Mouse (Mus musculus): ENCODE data around the gene Cep126.

The Cep126 gene

DNA sequence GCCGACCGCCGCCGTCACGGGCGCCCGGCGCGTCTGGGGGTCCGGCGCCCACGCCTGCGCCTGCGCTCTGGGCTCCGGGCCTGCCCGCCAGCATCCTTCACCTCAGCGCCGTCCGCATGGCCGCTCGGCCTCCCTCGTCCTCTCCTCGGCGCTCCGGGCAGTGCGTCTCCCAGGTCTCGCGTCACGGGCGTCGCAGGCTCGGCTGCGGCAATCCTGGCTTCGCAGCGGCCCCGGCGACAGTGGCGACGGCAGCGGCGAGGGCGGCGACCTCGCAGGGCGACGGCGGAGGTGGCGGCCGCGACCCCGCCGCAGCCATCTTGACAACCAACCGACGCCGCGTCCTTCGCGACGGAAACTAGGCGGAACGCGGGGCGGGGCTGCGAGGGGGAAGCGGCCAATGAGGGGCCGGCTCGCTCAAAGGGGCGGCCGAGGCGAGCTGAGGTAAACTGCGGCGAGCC is at the start of gene Cep126:
Gene Cep126 (minus strand): TSS at position 178 of the 458 bp plus-strand sequence.
- peak; percentile 83 for DNase-seq

DNA sequence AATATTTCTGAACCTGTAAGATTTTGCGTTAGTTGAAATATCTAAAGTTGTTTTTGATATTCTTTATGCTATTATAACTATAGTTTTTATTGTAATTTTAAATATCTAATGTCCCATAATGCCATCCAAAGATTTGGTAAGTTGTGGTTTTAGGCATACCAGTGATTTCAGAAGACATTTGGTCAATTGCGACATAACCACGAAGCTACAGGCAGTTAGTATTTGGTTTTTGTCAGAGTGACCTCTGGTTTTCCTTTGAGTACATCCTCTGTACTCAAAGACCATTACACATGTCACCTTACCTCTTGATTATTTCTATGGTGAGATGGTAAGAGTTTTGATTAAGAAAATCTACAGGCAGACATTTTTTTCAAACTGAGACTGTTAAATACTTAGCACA is 45.5 kb upstream of the Cep126 start:
- no peak for DNase-seq

DNA sequence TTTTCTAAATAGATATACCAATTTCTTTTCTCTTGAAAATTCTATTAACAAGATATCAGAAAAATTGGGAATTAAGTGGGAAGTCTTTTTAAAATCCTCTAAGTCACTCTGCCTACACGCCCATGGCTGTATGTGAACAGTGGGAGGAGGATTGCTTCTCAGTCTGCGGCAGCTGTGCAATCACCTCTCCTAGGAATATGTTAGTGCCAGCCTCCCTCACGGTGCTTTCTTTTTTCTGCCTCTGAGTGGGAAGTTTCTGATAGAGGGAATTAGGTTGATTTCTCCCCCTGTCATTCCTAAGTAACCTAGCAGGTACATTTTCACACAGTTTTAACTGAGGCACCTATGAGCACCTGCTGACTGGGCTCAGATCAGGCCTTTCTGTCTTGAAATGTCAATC is 43.0 kb upstream of the Cep126 start:
- no peak for DNase-seq

GRCm38 (mm10) chr9:8157011-8157410 is 22.9 kb upstream of the Cep126 start:
- DNase-seq = no peak

- no peak for DNase-seq
Observed at GRCm38 (mm10) chr9:8139501-8139900, 5.4 kb upstream of the Cep126 start.

DNA sequence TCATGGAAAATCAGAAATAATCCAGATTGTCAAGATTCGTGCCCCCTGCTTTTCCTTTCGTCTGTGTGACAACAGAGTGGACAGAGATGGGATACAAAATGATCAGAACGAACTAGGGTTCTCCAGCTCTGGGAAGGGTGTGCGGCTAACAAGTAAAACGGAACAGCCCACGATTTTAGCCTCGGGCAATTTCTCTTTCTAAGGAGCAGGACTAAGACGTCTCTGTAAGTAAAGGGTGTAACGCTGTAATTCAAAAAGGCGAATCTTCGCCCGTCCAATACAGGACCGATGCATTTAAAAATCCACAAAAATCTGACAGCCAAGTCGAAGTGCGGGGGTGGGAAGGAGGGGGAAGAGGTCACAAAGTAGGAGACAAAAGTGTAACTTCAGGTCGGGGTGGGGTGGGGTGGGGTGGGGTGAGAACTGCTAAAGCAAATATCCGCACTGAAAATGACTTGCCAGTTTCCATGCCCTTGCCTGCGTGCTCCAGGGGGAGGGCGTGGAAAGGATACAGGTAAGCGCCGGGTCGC is 443 bp downstream of the Cep126 start:
- no peak for DNase-seq

DNA sequence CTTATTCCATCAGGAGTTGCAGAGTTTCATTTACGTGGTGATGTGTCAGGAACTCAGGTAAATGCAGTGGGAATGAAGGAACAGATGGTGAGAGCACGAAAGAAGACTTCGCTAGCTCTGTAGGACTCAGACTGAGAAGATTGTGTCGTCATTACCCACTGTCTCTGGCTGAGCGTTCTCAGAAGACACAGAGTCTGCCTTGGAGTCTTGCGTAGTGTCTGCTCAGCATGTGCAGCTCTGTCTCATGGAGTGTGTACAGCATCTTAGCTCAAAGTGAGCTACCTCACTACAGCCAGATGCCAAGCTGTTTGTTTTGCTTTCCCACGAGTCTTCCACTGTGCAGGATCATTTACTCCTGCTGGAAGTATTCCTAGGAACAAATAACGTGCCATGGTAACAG is 10.6 kb downstream of the Cep126 start:
- no peak for DNase-seq

- no peak for DNase-seq
Observed at GRCm38 (mm10) chr9:8114516-8114915, 19.6 kb downstream of the Cep126 start.

DNA sequence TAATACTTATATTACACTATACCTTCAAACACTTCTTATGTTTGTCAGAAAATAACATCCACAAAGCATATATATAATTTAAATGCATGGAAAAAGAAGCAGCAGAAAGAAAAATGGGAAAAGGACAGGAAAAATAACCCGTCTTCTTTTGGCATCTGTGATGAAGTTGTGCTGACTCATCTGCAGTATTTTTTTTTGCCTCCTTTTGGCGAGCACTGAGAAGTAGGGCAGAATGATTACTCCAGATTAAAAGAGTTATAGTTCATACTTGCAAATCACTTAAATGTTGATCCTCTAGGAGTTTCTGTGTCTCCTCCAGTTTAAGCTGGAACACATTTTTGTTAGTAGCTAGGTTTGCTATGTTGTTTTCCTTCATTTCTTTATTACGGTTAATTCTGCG is 31.0 kb downstream of the Cep126 start:
- DNase-seq = no peak

DNA sequence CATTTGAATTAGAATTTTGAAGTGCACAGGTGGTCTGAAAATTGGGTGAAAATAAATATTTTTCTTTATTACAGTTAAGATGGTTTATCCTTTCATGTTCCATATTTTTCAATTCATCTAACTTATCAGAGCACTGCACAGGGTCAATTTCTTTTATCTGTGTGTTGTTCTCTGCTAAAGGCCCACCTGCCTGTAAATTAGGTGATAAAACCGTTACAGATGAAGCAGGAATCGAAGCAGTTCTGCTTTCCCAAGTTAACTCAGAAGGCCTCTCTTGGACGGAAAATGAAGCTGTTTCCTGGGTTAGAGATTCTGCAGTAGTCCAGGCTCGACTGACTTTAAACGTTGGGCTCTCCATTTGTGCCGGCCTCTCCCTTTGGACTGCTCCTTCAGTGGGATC is 33.1 kb downstream of the Cep126 start:
- no peak for DNase-seq

DNA sequence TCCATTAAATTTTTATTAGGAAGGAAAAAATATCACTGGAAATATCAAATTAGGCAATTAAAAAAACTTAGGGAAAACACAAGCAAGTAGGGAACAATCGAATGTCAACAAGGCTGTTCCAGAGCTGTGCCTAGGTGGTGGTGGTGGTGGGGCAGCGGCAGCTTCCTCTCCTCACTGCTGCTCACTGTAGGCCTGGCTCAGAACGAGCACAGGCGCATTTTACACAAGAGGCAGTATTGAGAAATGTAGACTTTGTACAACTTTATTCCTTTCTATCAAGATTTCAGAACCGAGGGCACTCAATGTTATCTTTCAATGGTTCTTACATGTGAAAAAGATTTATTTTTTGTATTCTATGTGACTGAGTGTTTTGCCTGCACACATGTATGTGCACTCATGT is 55.2 kb downstream of the Cep126 start:
- DNase-seq = no peak

- DNase-seq = peak; percentile 12
Observed at GRCm38 (mm10) chr9:8074345-8074744, 59.7 kb downstream of the Cep126 start.

DNA sequence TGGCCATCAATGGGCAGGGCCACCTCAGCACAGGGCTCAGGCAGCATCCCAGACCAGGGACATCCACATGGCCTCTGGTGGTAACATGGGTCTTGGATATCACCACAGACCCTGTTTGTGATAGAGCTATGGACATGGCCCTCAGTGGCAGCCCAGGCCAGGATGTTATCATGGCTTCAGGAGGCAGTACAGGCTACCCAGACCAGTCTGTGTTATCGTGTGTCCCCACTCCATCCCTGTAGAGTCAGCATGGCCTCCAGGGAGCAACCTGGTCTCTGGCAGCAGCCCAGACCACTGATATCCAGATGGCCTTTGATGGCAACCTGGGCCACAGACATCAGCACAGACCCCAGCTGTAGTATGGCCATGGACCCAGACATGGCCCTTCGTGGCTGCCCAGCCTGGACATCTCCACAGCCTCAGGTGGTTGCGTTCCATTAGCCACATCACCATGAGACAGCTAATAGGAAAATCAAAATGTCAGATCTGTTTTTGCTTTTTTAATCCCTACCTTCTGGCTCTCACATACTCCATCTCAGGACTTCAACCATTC is 60.8 kb downstream of the Cep126 start:
- no peak for DNase-seq

DNA sequence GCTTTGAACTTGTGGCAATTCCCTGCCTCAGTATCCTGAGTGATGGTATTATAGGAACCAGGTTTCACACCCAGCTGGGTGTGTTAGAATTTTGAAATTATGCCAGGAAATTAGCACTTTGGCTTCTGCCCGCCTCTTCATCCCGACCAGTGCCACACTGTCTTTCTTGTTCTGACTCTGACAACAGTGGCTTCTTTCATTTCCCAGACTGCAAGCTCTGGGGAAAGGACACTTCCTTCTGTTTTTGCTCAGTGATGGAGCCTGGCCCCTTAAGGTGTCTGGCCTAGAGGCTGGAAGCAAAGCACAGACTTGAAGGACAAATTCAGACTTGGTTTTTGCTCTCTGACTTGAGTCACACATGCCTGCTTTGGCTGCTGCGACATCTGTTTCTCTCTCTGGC is 74.5 kb downstream of the Cep126 start:
- no peak for DNase-seq

DNA sequence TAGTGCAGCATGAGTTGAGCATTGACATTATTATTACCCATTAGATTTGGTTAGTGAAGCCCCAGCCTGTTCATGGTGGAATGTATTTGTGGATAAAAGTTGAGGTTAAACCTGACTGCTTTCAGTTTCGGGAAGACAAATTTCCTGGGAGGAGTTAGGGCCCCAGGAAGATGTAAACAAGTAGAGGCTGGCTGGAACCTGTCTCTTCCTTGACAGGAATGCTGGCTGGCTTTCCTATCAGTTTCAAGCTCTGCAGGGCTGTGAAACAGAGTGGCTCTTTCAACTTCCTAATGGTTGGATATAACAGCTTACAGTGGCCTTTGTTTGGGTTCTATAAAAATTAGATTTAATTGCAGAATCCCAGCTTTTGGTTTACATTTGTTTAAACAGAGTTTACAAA is 79.3 kb downstream of the Cep126 start:
- DNase-seq = no peak

DNA sequence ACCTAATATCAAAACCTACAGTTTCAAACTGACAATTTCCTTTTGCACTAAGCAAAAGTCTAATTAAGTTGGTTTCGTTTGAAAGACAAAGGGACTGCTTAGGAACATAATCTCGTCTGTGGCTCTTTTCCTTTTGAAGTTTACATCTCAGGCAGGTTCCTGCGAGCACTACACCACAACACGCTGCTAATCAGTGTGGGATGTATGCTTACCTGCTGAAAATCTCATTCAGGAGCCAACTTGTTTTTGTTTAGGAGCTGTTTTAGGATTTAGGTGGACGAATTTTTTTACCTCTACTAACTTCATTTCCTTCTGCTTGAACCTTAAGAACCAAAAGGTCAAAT is 91.1 kb downstream of the Cep126 start:
- no peak for DNase-seq

DNA sequence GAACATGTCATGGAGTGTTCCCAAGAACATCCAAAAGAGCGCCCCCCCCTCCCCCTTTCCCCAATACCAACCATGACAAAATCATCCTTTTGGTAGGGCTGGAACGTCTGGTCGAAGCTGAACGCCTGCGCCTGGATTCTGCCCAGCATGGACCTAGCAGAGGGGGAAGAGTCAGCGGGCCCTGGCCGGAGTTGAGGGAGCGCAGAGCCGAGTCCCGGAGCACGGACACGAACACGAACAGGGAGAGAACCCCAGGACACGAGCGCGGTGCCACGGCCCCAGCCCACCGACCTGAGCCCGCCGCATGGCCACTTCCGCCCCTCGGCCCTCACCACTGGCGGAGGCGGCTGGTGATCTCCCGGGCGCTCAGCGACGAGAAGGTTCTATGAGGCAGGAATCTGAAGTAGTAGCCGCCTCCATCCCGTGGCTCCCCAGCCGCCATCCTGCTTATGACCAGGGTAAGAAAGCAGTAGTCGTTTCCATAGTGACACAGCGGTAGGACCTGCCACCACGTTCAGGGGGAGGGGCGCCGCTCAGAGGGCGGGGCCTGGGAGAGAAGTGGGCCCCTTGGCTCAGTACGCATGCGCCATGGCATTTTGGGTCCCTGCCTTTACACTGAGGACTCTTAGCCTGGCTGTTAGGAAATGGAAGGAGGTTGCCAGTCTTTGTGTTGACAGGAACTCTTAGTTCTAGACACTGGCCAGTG is 91.6 kb downstream of the Cep126 start, which contains the start of gene Cfap300:
Gene Cfap300 (minus strand): TSS at position 486 of the 706 bp plus-strand sequence.
- peak; percentile 96 for DNase-seq

GRCm38 (mm10) chr9:8035546-8035945 is 98.5 kb downstream of the Cep126 start:
- DNase-seq = no peak

DNA sequence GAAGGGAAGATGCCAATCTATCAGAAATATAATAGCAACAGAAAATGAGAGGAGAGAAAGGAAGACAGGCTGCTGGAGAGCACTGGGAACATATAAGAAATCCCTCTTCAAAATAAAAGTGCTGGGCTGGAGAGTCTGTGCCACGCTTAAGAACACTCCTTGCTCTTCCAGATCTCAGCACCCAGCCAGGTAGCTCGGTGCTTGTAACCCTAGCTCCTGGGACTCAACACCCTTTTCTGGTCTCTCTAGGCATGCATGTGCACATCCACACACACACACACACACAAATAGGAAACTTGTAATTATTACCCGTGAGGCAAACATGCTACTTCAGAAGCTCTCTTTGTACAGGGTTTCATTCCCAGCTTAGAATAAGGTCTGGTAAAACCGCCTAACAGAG is 99.0 kb downstream of the Cep126 start:
- no peak for DNase-seq

- DNase-seq = no peak
Observed at GRCm38 (mm10) chr9:8034143-8034542, 100.0 kb downstream of the Cep126 start.

GRCm38 (mm10) chr9:8032847-8033246 is 101.2 kb downstream of the Cep126 start:
- peak; percentile 23 for DNase-seq

All from kidney, adult 11 months (tissue).